21 mouse cellular contexts compared by ENCODE assay signal in the genomic region with DNA sequence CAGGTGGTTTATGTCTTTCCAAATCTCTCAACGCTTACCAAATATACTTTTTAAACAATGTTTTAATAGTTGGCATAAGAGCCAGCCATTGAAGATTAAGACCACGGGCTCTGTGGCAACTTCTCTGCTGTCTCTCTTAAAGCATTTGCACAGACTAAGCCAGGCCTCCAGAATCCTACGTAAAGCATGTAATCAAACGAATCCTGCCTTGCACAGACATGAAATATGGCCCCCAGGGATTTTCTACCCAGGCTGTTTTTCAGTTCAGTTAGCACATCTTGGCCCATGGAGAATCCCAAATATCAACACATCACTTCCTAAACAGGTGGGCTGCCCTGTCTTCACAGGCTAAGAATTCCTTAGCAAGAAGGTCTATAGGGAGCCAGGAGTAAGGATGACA.
A peak's percentile ranks its signal among the peaks of the same experiment; 100 is the strongest.
DNase-seq lines count a peak whose midpoint lies in the region; ATAC-seq and TF ChIP-seq lines count a peak whose summit lies in the region.
"Had no signal": no experiment of that assay in that cellular context is flagged by ENCODE, and none has a peak within 500 bp of the region (broad histone marks: within the 10 kb centered on the region; RNA-seq: fewer than 3 reads in every experiment).

No protein-coding gene starts in this region.

- no peak for TF ChIP-seq POLR2A in limb, embryonic 14.5 days (IDR thresholded peaks at IDR 0.05; ENCODE audit: borderline replicate concordance, extremely low read depth, insufficient read depth, insufficient read length)

- 41% methylated on average over 4 of the region's 4 CpGs for WGBS in limb, embryonic 14.5 days
- 67% methylated on average over 4 of the region's 4 CpGs for WGBS in limb, embryonic 10.5 days
- WGBS in embryonic facial prominence, embryonic 15.5 days: 36% methylated on average over 4 of the region's 4 CpGs

- H3K9me3 ChIP-seq in limb, embryonic 14.5 days (ENCODE audit: control insufficient read depth, low read length): no peaks in the 10 kb centered on the region
- H3K9me3 ChIP-seq in limb, embryonic 10.5 days (replicated peaks): no peaks in the 10 kb centered on the region
- no peaks in the 10 kb centered on the region for H3K9me3 ChIP-seq in embryonic facial prominence, embryonic 15.5 days (replicated peaks)
- H3K9me3 ChIP-seq: embryonic facial prominence, embryonic 12.5 days; forebrain, embryonic 10.5 days; hindbrain, embryonic 15.5 days had no signal

- no peak overlapping the region for H3K27ac ChIP-seq in limb, embryonic 14.5 days (replicated peaks; ENCODE audit: low read depth, low read length)
- no peak overlapping the region for H3K27ac ChIP-seq in limb, embryonic 10.5 days
- H3K27ac ChIP-seq in embryonic facial prominence, embryonic 15.5 days (replicated peaks): no peak overlapping the region
- H3K27ac ChIP-seq: forebrain, embryonic 10.5 days; hindbrain, embryonic 15.5 days had no signal

- no peak overlapping the region for H3K4me3 ChIP-seq in limb, embryonic 14.5 days (replicated peaks; ENCODE audit: low read length)
- no peak overlapping the region for H3K4me3 ChIP-seq in limb, embryonic 10.5 days
- no peak overlapping the region for H3K4me3 ChIP-seq in embryonic facial prominence, embryonic 15.5 days (replicated peaks)
- H3K4me3 ChIP-seq: embryonic facial prominence, embryonic 12.5 days; forebrain, embryonic 10.5 days; heart, embryonic 12.5 days; hindbrain, embryonic 15.5 days had no signal

- H3K27me3 ChIP-seq in limb, embryonic 14.5 days (ENCODE audit: control insufficient read depth, insufficient read depth, low read length): no peaks in the 10 kb centered on the region
- no peaks in the 10 kb centered on the region for H3K27me3 ChIP-seq in limb, embryonic 10.5 days (ENCODE audit: low read depth, poor library complexity, severe bottlenecking)
- H3K27me3 ChIP-seq in embryonic facial prominence, embryonic 15.5 days: no peaks in the 10 kb centered on the region
- H3K27me3 ChIP-seq: embryonic facial prominence, embryonic 12.5 days; heart, embryonic 12.5 days; hindbrain, embryonic 15.5 days; Patski had no signal

- H3K4me1 ChIP-seq in limb, embryonic 14.5 days (ENCODE audit: control insufficient read depth, insufficient read depth, low read length): no peaks in the 10 kb centered on the region
- 0 out of 2 replicates have a peak, but pooled peaks cover 4% of the 10 kb centered on the region for H3K4me1 ChIP-seq in limb, embryonic 10.5 days
- no peaks in the 10 kb centered on the region for H3K4me1 ChIP-seq in embryonic facial prominence, embryonic 15.5 days
- H3K4me1 ChIP-seq: forebrain, embryonic 10.5 days; heart, embryonic 12.5 days; hindbrain, embryonic 15.5 days had no signal

- DNase-seq in embryo, embryonic 10.5 days (ENCODE audit: low spot score): peak; percentile 45
- no peak for DNase-seq in embryo, embryonic 9.5 days (ENCODE audit: extremely low spot score)
- peak; percentile 38 for DNase-seq in limb, embryonic 14.5 days (ENCODE audit: low spot score)
- DNase-seq in limb, embryonic 10.5 days (ENCODE audit: low spot score): no peak
- peak; percentile 84 for DNase-seq in mesoderm, embryonic 11.5 days (ENCODE audit: low read depth, low spot score)
- DNase-seq in retina, embryonic 14.5 days (ENCODE audit: low spot score): no peak
- no peak for DNase-seq in heart, postnatal 4 days
- DNase-seq: adrenal gland, adult 2 months; adrenal gland, postnatal 25 days; cerebellum, adult 18-20 months; cerebellum, adult 9-11 months; cerebellum, postnatal 36 days; gastrocnemius, postnatal 14 days; kidney, adult 2 months had no signal

- H3K4me2 ChIP-seq in limb, embryonic 14.5 days (replicated peaks; ENCODE audit: low read depth, low read length, severe bottlenecking): no peak overlapping the region
- no peak overlapping the region for H3K4me2 ChIP-seq in embryonic facial prominence, embryonic 15.5 days (replicated peaks)
- H3K4me2 ChIP-seq: embryonic facial prominence, embryonic 12.5 days; heart, embryonic 12.5 days; hindbrain, embryonic 15.5 days had no signal

- peak; percentile 50; the same call in 1 of the 2 replicates for ATAC-seq in limb, embryonic 14.5 days (ENCODE audit: low FRiP score, low read depth)
- peak; percentile 43 for ATAC-seq in embryonic facial prominence, embryonic 15.5 days (ENCODE audit: insufficient number of reproducible peaks, low FRiP score, low TSS enrichment, low read depth)
- ATAC-seq: forebrain, embryonic 14.5 days; Patski had no signal

- no peak overlapping the region for H3K9ac ChIP-seq in limb, embryonic 14.5 days (ENCODE audit: low read depth, low read length, severe bottlenecking)
- no peak overlapping the region for H3K9ac ChIP-seq in embryonic facial prominence, embryonic 15.5 days
- H3K9ac ChIP-seq: embryonic facial prominence, embryonic 12.5 days; heart, embryonic 12.5 days; hindbrain, embryonic 15.5 days had no signal

- no peaks in the 10 kb centered on the region for H3K36me3 ChIP-seq in limb, embryonic 14.5 days (ENCODE audit: control insufficient read depth, insufficient read depth, low read length)
- H3K36me3 ChIP-seq in limb, embryonic 10.5 days: no peaks in the 10 kb centered on the region
- H3K36me3 ChIP-seq in embryonic facial prominence, embryonic 15.5 days: no peaks in the 10 kb centered on the region
- H3K36me3 ChIP-seq: embryonic facial prominence, embryonic 12.5 days; forebrain, embryonic 10.5 days; heart, embryonic 12.5 days; hindbrain, embryonic 15.5 days had no signal

Comparison
In these comparisons a context has a peak if more than half of its experiments do, and no peak if none do; other contexts are left out.
1. DNase-seq: peak in embryo, embryonic 10.5 days (single experiment), limb, embryonic 14.5 days (single experiment) and mesoderm, embryonic 11.5 days (single experiment); none in embryo, embryonic 9.5 days (single experiment), limb, embryonic 10.5 days (single experiment), retina, embryonic 14.5 days (single experiment) and heart, postnatal 4 days (single experiment).